Mouse (Mus musculus) T-helper 1 cell (primary cell): ENCODE data around the gene Cd22.

ENCODE experiments used
- in situ Hi-C: fragments of 300-600 bp; cut with MboI, MseI; formaldehyde crosslinking; loops from one replicate; pipeline ENCODE4 v1.15.1; 2025; ENCODE audit warnings: high pct_unique_total_duplicates

The Cd22 gene

GRCm38 (mm10) chr7:30820854-30821445 is 59.2 kb downstream of the Cd22 start:
- in situ Hi-C loops, result no loop called here

- in situ Hi-C loops, result no loop called here
Measured at GRCm38 (mm10) chr7:30820131-30820530, 60.0 kb downstream of the Cd22 start.
